In the genomic region with DNA sequence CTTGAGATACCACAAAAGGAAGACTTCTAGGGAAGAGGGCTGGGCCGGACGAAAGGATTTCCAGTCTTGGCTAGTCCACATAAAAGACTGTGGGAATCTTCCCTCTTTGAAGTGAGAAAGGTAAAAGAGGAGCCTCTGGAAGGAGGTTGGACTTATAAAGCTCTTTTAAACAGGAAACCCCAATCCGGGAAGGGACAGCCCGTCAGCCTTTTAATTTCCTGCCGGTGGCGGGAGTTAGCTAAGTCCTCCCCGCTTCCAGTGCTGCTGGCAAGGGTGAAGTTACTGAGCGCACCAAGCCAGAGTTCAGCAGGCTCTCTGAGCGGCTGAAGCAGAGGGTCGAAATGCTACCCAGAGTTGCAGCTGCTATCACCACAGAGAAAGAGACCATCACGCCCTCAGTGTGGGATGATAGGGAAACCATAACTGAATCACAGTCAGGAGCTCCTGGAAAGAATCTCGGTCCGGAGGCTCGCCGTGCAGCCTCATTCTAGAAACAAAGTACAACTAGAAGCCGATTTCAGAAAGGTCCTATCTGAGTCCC, we compare ENCODE assay signal across 8 mouse cellular contexts.
DNase-seq lines count a peak whose midpoint lies in the region; ATAC-seq and TF ChIP-seq lines count a peak whose summit lies in the region.

No protein-coding gene starts in this region.

- no peaks in the 10 kb centered on the region for H3K27me3 ChIP-seq in embryonic facial prominence, embryonic 13.5 days
- H3K27me3 ChIP-seq in heart, embryonic 15.5 days: no peaks in the 10 kb centered on the region
- no peaks in the 10 kb centered on the region for H3K27me3 ChIP-seq in kidney, postnatal 0 days (ENCODE audit: insufficient read depth, low read length)

- WGBS in embryonic facial prominence, embryonic 13.5 days: under 1% methylated on average over 16 of the region's 16 CpGs
- under 1% methylated on average over 16 of the region's 16 CpGs for WGBS in heart, embryonic 15.5 days
- under 1% methylated on average over 16 of the region's 16 CpGs for WGBS in kidney, postnatal 0 days

- peaks cover 38% of the 10 kb centered on the region for H3K4me1 ChIP-seq in embryonic facial prominence, embryonic 13.5 days
- H3K4me1 ChIP-seq in heart, embryonic 15.5 days (replicated peaks): peaks cover 40% of the 10 kb centered on the region
- H3K4me1 ChIP-seq in kidney, postnatal 0 days (replicated peaks; ENCODE audit: insufficient read depth, low read length): peaks cover 31% of the 10 kb centered on the region

- no peaks in the 10 kb centered on the region for H3K9me3 ChIP-seq in embryonic facial prominence, embryonic 13.5 days
- no peaks in the 10 kb centered on the region for H3K9me3 ChIP-seq in heart, embryonic 15.5 days (replicated peaks)
- H3K9me3 ChIP-seq in kidney, postnatal 0 days (replicated peaks; ENCODE audit: low read length): no peaks in the 10 kb centered on the region

- H3K27ac ChIP-seq in embryonic facial prominence, embryonic 13.5 days: peak overlapping the region; percentile 87
- peak overlapping the region; percentile 91 for H3K27ac ChIP-seq in heart, embryonic 15.5 days
- peak overlapping the region; percentile 94 for H3K27ac ChIP-seq in kidney, postnatal 0 days

- H3K4me2 ChIP-seq in embryonic facial prominence, embryonic 13.5 days: peak overlapping the region; percentile 82
- H3K4me2 ChIP-seq in heart, embryonic 15.5 days: peak overlapping the region; percentile 81
- peak overlapping the region; percentile 76 for H3K4me2 ChIP-seq in kidney, postnatal 0 days (ENCODE audit: low read length)

- TF ChIP-seq CTCF in kidney, postnatal 0 days (IDR thresholded peaks at IDR 0.05; ENCODE audit: low read depth): no peak

- peak overlapping the region; percentile 91 for H3K9ac ChIP-seq in embryonic facial prominence, embryonic 13.5 days
- peak overlapping the region; percentile 80 for H3K9ac ChIP-seq in heart, embryonic 15.5 days
- peak overlapping the region; percentile 92 for H3K9ac ChIP-seq in kidney, postnatal 0 days (ENCODE audit: low read depth, low read length)

- 0 out of 2 replicates have a peak, but pooled peaks have one; percentile 1 for ATAC-seq in embryonic facial prominence, embryonic 13.5 days (ENCODE audit: insufficient number of reproducible peaks, insufficient read depth, low FRiP score, low TSS enrichment, low read depth)
- peak; percentile 36; the same call in 1 of the 2 replicates for ATAC-seq in heart, embryonic 15.5 days (replicated peaks; ENCODE audit: insufficient number of reproducible peaks, insufficient read depth, low FRiP score, low read depth)
- ATAC-seq in kidney, postnatal 0 days (replicated peaks; ENCODE audit: low FRiP score, low read depth): no peak

- no peaks in the 10 kb centered on the region for H3K36me3 ChIP-seq in embryonic facial prominence, embryonic 13.5 days
- no peaks in the 10 kb centered on the region for H3K36me3 ChIP-seq in heart, embryonic 15.5 days
- H3K36me3 ChIP-seq in kidney, postnatal 0 days (ENCODE audit: insufficient read depth, low read length): no peaks in the 10 kb centered on the region

- peak; percentile 13 for DNase-seq in ovary, postnatal 10 days (ENCODE audit: low spot score)
- no peak for DNase-seq in ovary, adult 18-20 months (ENCODE audit: low spot score)
- peak; percentile 76 for DNase-seq in kidney, postnatal 0 days (ENCODE audit: low spot score)
- peak; percentile 72 for DNase-seq in lung, postnatal 36 days
- DNase-seq in testis, postnatal 14 days (ENCODE audit: low spot score): peak; percentile 6
- no peak for DNase-seq in right cerebral cortex, postnatal 25 days

- H3K4me3 ChIP-seq in embryonic facial prominence, embryonic 13.5 days: peak overlapping the region; percentile 76
- H3K4me3 ChIP-seq in heart, embryonic 15.5 days: peak overlapping the region; percentile 72
- H3K4me3 ChIP-seq in kidney, postnatal 0 days (replicated peaks; ENCODE audit: low read depth, low read length): peak overlapping the region; percentile 86

Comparison
In these comparisons a context has a peak if more than half of its experiments do, and no peak if none do; other contexts are left out.
1. DNase-seq: peak in ovary, postnatal 10 days (single experiment), kidney, postnatal 0 days (single experiment), lung, postnatal 36 days (single experiment) and testis, postnatal 14 days (single experiment); none in ovary, adult 18-20 months (single experiment) and right cerebral cortex, postnatal 25 days (single experiment).
2. Peak in every context shown above with its lines, with median percentiles within 50 percentile points of each other: H3K27ac ChIP-seq, H3K4me2 ChIP-seq, H3K4me3 ChIP-seq and H3K9ac ChIP-seq.